Mouse (Mus musculus): ENCODE measurements around the gene Arhgap8. TPM values are rescaled to one million over a fixed set of nuclear protein-coding genes. Genes with fewer than 3 reads are reported as not detected.

Arhgap8 gene
- total and polyA plus RNA-seq, 3 experiments = not detected

DNA sequence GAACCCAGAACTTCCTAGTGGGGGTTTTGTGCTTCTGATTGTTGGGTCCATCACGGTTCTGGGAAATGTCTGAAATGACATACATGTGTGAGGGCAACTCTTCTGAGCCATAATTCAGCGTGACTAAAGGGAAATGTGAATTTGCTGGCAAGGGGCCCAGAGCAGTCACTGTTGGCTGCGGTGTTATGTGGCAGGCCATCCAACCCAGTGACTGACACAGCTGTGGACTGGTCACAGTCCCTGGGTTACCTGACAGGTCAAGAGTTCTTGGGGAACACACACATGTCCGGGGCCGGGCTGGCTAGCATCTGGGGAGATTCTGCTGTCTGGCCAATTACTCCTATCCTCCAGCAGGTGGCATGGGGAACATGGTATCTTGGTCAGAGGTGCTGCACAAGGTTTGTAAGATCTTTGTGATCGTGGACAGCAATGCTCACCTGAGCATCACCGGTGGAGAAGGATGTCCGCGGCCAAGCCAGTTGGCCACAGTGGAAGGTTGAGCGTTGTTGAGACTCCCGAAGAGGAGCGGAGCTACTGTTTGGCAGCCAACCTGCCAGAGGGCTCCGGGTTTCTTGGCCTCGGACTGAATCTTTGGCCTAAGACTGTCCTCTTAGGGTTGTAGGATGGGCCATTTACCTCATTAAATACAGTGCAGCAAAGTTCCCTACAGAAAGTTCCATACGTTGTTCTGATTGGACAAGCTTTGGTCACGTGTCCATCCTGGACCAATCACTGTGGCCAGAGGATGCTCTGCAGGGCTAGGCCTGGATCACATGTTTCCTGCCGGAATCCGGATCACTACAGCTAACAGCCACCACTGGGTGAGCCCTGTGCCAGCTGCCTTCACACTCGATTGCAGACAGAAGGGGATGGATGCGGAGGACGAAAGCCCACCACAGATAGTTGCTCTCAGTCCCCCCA, 52.6 kb downstream of the Arhgap8 start (continued):
- no peak for TF ChIP-seq HCFC1 (IDR thresholded peaks at IDR 0.05; ENCODE audit: low read depth, low read length)
- TF ChIP-seq TCF12 (IDR thresholded peaks at IDR 0.05; ENCODE audit: low read depth, low read length) = no peak
- peak; percentile 32; the same call in 1 of the 2 replicates for TF ChIP-seq ZC3H11A (IDR thresholded peaks at IDR 0.05; ENCODE audit: low read depth, low read length)

DNA sequence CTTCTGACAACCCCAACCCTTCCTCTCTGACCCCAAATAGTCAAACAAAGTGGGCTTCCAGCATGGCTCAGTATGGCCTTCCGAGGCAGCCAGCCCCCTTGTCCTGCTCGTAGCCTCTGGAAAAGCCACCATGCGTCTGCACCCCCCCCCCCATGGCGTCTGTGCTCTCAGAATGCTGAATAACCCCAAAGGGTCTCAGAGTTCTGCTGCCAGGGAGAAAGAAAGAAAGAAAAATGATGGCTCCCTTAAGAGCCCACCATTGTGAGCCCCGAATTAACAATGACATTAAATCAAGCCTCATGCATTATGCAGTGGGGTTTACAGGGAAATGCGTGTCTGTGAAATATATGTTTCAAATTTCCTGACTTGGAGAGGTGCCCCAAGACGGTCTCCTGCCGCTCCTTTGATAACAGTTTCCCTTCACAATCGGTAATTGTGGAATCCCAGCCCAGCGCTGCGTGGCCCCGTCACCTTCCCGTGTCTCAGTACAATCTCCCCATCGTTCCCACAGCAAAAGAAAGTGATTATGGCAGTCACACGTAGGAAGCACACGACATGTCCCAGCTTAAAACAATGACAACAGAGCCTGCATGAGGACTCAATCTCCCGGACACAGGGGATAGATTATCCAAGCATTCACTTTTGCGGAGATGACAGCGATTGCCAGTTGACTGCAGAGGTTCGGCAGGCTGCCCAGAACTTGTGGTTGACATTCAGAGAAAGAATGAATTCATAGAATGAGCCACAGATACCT, 55.7 kb downstream of the Arhgap8 start:
- Histone ChIP-seq H3K4me1 (ENCODE audit: control insufficient read depth in 1 of 2, insufficient read depth in 2 of 2, low read length in 2 of 2) (peaks cover 0 to 25% of the 10 kb centered on the region in 2 experiments; a peak in 3 of 4 replicates), H3K36me3 (ENCODE audit: control insufficient read depth in 1 of 2, insufficient read depth in 2 of 2, low read length in 2 of 2) (no peaks in the 10 kb centered on the region; a peak in 1 of 4 replicates), H3K79me2 (ENCODE audit: control insufficient read depth, insufficient read depth, low read length, poor library complexity) (no peaks in the 10 kb centered on the region), H3K27me3 (ENCODE audit: control insufficient read depth in 1 of 2, insufficient read depth in 2 of 2, low read length in 2 of 2) (no peaks in the 10 kb centered on the region), H3K27ac (ENCODE audit: control insufficient read depth, low read depth, low read length) (no peak overlapping the region), H3K9ac (ENCODE audit: control insufficient read depth, low read depth, low read length, poor library complexity, severe bottlenecking) (peak overlapping the region; percentile 15), H3K9me3 (replicated peaks; ENCODE audit: insufficient read depth, low read length) (no peaks in the 10 kb centered on the region), H3K4me3 (ENCODE audit: control insufficient read depth in 1 of 2, insufficient read depth in 1 of 2, low read depth in 2 of 2, low read length in 2 of 2) (peak overlapping the region; percentile 31)
- DNase-seq (ENCODE audit: low read depth, low spot score) = peak; percentile 69
- no peak for TF ChIP-seq CHD2 (IDR thresholded peaks at IDR 0.05; ENCODE audit: low read length)
- 0 out of 4 replicates have a peak, but pooled peaks of 1 of the 2 experiments have one; percentile 35 for TF ChIP-seq EP300 (IDR thresholded peaks at IDR 0.05; ENCODE audit: low read depth in 1 of 2, low read length in 2 of 2)
- 0 out of 2 replicates have a peak, but pooled peaks have one; percentile 32 for TF ChIP-seq RCOR1 (IDR thresholded peaks at IDR 0.05; ENCODE audit: low read depth, low read length)
- no peak for TF ChIP-seq UBTF (IDR thresholded peaks at IDR 0.05; ENCODE audit: borderline replicate concordance, insufficient read depth, low read depth, low read length)
- no peak for TF ChIP-seq POLR2A (IDR thresholded peaks at IDR 0.05; ENCODE audit: control insufficient read depth in 1 of 2, insufficient read depth in 1 of 2, low read depth in 1 of 2, low read length in 2 of 2, poor library complexity in 1 of 2)
- no peak for TF ChIP-seq TAL1 (IDR thresholded peaks at IDR 0.05; ENCODE audit: low read length)
- TF ChIP-seq GATA1 (IDR thresholded peaks at IDR 0.05; ENCODE audit: low read depth, low read length) = 0 out of 2 replicates have a peak, but pooled peaks have one; percentile 14
- TF ChIP-seq ZMIZ1 (IDR thresholded peaks at IDR 0.05; ENCODE audit: low read depth, low read length) = no peak
- TF ChIP-seq MYB (IDR thresholded peaks at IDR 0.05; ENCODE audit: low read depth, low read length) = no peak
- no peak for TF ChIP-seq MAFK (IDR thresholded peaks at IDR 0.05; ENCODE audit: borderline replicate concordance, low read depth, low read length)
- TF ChIP-seq ZC3H11A (IDR thresholded peaks at IDR 0.05; ENCODE audit: low read depth, low read length) = 0 out of 2 replicates have a peak, but pooled peaks have one; percentile 1
- peak; percentile 20; the same call in 1 of the 2 replicates for TF ChIP-seq ETS1 (IDR thresholded peaks at IDR 0.05; ENCODE audit: low read depth, low read length)
- no peak for TF ChIP-seq GABPA (IDR thresholded peaks at IDR 0.05; ENCODE audit: low read depth, low read length)
- no peak for TF ChIP-seq ZKSCAN1 (IDR thresholded peaks at IDR 0.05; ENCODE audit: low read depth, low read length)
- no peak for TF ChIP-seq MYC (IDR thresholded peaks at IDR 0.05; ENCODE audit: low read depth, low read length)
- no peak for TF ChIP-seq USF2 (IDR thresholded peaks at IDR 0.05; ENCODE audit: borderline replicate concordance in 1 of 2, insufficient read depth in 1 of 2, low read depth in 1 of 2, low read length in 2 of 2)
- no peak for TF ChIP-seq MAZ (IDR thresholded peaks at IDR 0.05; ENCODE audit: low read depth, low read length)
- TF ChIP-seq HCFC1 (IDR thresholded peaks at IDR 0.05; ENCODE audit: low read depth, low read length) = no peak
- TF ChIP-seq MAX (IDR thresholded peaks at IDR 0.05; ENCODE audit: low read length) = no peak
- 0 out of 2 replicates have a peak, but pooled peaks have one; percentile 19 for TF ChIP-seq TBP (IDR thresholded peaks at IDR 0.05; ENCODE audit: low read depth, low read length)
- TF ChIP-seq SIN3A (IDR thresholded peaks at IDR 0.05; ENCODE audit: low read length) = peak; percentile 47; the same call in 1 of the 2 replicates

All from MEL (cell line).